Mouse (Mus musculus) v-Abl transformed pro-B cells (cell line): Measurements from ENCODE around the gene Zfhx3.

Source experiments
- in situ Hi-C, 2 experiments: fragments of 400-800 bp; cut with MboI; formaldehyde crosslinking; loops; one replicate each; pipeline ENCODE4 v1.15.1; 2025; ENCODE audit not compliant: unreplicated experiment in 2 of 2

The Zfhx3 gene

DNA sequence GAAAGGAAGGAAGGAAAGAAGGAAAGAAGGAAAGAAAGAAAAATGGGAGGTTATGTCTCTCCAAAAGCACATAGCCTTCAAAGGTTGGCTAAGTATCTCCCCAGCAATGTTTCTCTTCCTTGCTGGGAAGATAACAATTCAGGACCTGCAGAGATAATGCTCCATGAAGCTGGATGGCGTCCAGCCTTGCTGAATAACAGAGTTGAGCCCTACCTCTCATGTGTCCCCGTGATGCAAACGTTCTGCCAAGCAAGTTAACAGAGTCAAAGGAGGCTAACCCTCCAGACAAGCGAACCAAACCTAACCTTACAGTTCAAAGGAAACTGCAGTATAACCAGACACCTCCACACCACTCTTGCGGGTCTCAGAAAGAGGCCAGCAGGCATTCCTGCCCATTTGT is 681.2 kb downstream of the Zfhx3 start:
- in situ Hi-C loops, result no loop called here

DNA sequence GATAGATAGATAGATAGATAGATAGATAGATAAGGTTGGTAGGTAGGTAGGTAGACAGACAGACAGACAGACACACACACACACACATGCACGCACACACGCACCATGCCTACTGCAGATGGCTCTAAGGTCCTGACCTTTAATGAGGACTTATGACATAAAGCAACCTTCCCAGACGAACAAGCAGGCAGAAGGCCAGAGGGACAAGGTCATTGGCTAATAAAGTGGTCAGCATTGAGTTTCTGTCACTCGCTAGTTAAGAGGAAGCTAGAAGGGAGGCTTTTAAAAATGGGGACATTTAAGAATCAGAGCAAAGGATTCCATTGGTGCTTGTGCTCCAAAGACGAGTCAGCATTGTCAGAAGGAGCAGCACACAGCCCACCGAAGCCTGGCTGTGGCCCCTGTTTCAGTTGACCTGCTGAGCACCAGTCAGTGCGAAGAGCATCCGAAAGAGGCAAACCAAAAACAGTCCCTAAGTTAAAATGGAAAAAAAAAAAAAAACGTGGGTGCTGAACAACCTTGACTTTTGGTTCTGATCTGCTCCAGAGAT is 683.2 kb downstream of the Zfhx3 start:
- in situ Hi-C loops, result no loop called here

DNA sequence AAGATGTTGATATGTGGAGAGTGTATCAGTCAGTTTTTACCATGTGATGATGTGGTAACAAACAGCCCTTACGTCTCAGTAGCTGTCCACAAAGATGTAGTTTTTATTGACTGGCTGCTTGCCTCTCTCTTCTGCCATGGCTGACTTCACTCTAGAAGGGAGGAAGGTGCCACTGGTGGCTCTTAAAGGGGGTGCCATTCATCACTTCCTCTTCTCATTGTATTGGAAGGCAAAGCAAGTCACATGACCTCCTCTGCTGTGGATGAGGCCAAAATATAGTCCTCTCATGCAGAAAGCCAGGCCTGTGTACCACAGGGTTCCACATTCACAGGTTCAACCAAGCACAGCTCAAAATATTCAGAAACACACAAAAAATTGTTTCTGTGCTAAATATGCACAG is 688.6 kb downstream of the Zfhx3 start:
- in situ Hi-C loops, result no loop called here

DNA sequence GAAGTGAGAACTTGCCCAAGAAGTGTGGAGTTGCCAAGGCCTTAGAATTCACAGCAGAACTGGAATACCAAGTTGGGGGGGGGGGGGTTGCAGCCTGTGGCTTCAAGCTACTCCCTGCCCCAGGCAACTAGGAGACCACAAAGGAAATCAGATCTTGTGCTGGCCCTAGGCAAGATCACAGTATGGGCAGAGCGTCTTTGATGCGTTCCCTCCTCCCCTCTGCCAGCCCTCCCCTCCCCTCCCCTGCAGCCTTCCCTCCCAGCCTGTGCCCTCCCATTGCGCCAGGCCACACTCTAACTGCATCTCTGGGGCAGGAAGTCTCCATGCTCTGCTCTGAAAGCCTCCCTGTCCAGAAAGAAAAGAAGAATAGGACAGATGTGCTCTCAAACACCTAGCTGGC is 691.8 kb downstream of the Zfhx3 start:
- in situ Hi-C loops, result no loop called here

DNA sequence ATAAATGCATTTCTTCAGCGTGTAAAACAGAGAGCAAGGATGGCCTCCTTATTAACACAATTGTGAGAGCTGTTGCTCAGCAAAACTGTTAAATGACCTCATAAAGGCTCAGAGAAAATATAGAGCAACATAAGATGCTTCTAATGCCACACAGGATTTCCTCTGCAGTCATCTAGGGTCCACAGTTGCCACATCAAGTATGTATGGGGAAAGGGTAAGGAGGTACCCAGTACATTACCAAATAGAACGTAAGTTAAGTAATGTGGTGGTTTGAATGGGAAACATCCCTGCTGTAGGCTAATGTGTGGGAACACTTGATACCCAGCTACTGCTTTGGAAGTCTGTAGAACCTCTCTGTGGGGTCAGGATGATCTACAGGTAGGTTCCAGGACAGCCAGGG is 695.4 kb downstream of the Zfhx3 start:
- in situ Hi-C loops, result no loop called here

DNA sequence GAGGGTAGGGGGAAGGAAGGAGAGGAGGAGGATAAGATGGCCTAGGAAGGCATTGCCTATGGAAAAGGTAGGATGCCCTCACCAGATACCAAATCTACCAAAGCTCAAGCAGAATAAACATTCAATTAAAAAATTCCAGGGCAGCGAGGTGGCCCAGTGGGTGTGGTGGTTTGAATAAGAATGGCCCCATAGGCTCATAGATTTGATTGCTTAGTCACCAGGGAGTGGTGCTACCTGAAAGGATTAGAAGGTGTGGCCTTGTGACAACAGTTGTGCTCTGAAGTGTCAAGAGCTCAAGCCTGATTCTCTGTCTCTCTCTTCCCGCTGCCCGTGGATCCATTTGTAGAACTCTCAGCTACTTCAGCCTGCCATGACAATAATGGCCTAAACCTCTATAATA is 703.2 kb downstream of the Zfhx3 start:
- in situ Hi-C loops, result no loop called here

DNA sequence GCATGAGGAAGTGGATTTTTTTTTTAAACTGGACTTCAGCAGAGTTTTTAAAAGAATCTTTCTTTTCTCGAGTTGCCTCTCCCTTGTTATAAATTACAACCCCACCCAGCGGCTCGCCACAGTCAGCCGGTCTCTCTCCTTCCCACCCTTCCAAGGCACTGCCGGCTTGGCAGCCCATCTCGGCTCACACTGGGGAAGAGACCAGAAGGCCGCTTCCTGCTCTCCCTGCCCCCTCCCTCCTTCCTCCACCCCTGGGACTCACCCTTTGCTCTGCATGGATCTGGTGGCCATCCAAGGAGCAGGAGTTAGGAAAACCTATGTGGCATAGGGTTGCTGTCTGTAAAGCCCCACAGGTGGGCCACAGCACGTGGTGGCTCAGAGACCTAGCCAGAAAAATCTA is 705.1 kb downstream of the Zfhx3 start:
- in situ Hi-C loops, result no loop called here

DNA sequence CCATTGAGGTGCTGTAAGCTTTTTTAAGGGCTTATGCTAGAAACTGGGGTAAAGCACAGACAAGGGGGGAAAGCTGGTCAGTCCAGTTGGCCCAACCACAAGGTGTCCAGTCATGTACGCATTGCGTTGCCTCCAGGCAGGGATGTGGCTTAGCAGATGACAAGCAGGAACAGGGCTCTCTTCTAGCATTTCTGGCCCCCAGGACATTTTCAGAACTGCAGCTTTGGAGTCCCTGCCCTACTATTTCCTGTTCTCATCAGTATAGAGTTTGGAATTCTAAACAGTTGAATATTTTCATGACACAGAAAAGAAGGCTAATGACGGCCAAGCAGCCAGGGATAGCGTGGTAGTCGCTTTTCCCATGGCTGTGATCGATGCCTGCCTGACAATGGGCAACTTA is 706.5 kb downstream of the Zfhx3 start:
- in situ Hi-C loops, result no loop called here

DNA sequence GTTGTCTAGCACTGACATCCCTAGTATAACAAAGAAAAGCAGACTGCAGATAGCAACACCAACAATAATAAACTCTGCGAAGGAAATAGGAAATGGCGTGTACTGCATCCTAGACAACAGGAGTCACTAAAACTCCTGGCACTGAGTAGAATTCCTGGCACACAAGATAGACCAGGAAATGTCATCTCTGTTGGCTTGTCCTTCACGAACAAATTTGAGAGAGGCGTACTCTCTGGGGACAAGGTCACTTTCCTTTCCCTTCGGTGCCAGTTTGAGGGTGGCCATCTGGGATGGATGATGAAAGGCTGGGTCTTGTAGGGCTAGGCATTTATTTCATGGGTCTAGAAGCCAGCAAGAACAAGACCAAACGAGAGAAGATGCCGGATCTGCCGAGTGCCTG is 708.4 kb downstream of the Zfhx3 start:
- in situ Hi-C loops, result no loop called here

DNA sequence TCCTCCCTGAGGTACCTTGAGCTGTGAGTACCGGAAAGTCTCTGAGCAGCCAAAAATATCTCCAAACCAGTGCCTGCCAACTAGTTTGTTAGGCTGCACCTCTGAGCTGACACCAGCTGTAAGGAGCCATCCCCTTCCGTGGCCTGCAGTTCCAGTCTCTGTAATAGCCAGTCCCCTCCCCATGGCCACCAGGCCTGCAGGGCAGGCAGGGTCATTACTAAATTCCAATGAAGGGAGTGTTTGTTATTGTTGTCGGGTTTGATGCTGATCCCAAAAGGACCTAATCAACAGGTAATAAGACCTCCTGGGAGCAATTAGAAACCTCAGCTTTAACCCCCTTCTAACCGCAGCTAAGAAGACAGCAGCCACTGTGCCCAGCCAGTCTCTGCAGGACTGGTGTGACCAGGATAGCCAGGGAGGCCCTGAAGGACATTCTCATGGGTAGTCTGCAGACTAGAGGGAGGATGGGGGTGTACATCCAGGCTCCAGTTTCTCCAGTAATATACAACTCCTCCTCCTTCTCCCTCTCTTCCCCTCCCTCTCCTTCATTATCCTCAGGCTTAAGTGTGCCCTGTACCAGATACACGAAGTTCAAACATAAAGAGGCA is 719.1 kb downstream of the Zfhx3 start:
- in situ Hi-C loops, result no loop called here

DNA sequence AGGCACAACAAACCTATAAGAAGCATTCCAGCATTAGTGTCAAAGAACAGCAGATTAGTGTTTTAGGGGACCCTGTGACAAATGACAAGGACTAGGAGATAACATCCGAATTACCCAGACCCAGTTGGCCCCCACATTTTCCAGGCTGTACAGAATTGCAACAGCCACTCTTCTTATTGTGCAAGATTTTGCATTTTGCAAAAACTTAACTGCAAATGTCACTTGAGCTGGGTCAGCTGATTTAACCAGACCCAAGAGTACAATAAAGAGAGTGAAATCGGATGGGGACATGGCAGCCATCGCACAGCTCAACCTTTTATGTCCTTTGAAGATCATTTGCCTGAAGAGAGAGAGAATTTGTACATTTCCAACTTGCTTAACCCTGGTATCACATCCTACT is 720.3 kb downstream of the Zfhx3 start:
- in situ Hi-C loops, result no loop called here

DNA sequence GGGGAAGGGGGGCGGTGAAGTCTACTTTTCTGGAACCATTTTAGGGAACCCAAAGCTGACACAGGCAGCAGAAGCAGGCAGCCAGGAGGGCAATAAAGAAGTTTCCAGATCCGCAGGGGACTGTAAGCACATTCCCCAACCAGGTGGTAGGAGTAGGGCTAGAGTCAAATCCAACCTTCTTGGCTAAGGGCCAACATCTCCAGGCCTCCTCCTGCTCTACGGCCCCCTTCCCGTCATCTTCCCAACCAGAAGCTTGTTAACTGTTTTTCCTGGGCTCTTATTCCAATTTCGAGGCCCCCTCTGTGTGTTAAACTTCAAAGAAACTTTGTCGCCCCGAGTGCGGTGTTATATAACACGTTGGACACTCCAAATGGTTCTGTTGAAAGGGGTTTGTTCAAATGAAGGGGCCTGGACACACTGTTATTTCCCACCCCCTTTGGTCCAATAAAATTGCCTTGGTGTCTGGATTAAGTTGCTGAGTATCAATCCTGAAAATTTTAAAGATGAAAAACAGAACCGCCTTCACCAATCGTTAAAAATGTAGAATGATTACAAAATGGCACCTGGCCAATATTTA is 729.6 kb downstream of the Zfhx3 start:
- in situ Hi-C loops, result no loop called here

DNA sequence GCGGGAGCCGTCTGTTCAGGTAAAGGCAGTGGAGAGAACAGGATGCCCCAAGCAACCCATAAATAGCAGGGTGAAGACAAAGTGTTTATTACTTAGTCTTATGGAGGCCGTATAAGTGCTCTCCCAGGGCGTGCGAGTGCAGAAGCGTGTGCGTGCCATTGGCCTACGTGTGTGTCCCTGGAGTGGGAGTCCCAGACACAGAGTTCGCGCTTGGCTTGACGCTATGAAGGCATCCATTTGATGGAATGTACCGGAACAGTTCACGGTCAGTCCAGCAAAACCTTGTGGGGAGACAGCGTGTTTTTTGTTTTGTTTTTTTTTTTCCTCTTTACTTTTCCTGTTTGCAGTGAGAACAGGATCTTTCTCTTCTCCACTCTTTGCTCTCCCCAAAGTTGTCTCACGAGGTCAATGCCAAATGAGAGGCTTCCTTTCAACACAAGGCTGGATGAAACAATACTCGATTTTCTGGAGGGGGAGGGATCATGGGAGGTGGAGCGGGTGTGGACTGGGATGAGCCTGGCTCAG is 732.6 kb downstream of the Zfhx3 start:
- in situ Hi-C loops, result no loop called here

DNA sequence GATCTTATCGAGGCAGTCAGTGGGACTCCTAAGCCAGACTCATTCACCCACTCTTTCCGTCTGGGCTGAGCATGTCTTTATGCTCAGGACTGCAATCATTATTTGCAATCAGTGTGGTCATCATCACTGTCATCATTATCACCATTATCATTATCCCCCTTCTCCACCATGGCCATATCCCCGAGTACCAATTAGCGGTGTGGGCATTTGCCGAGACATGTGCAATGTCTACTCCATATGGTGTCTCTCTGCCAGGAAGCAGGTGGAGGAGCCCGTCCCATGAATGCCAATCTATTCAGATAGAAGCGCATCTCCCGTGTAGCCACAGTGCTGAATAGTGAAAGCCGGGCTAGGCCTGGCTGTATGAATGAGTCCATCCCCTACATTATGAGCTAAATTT is 747.2 kb downstream of the Zfhx3 start:
- in situ Hi-C loops, result no loop called here

DNA sequence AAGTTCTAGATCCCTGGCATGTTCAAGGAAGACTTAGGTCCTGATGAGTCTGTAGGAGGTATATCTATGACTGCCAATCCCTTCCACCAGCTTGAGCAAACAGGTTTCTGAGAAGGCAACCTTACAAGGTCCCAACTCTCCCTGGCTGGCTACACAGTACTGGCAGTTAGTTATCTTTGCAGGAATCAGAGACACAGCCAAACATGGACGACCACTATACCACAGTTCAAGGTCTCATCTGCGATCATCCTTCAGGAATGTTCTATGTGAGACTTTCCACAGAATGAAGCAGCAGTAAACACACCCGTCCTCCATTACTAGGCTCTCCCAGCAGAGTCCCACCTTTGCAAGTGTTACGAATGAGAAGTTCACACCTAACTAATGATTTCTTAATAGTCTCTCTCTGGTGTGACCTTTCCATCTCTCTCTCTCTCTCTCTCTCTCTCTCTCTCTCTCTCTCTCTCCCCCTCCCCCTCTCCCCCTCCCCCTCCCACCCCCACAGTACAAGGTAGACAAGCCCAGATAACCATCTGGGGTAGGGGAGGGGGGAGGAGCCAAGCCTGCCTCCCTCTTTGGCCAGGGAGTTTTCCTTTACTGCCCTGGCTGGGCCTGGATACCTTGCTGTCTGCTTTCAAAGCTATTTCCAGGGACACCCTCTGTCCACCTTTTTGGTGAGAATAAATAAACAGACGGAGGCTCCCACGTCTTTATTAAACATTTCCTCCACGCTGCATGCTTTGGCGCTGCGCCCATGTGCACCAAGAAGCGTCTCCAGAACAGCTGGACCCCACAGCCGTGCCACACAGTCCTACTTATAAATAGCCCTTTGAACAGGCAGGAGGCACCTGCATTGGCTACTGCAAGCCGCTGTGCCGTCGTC is 748.4 kb downstream of the Zfhx3 start:
- in situ Hi-C loops, result no loop called here

DNA sequence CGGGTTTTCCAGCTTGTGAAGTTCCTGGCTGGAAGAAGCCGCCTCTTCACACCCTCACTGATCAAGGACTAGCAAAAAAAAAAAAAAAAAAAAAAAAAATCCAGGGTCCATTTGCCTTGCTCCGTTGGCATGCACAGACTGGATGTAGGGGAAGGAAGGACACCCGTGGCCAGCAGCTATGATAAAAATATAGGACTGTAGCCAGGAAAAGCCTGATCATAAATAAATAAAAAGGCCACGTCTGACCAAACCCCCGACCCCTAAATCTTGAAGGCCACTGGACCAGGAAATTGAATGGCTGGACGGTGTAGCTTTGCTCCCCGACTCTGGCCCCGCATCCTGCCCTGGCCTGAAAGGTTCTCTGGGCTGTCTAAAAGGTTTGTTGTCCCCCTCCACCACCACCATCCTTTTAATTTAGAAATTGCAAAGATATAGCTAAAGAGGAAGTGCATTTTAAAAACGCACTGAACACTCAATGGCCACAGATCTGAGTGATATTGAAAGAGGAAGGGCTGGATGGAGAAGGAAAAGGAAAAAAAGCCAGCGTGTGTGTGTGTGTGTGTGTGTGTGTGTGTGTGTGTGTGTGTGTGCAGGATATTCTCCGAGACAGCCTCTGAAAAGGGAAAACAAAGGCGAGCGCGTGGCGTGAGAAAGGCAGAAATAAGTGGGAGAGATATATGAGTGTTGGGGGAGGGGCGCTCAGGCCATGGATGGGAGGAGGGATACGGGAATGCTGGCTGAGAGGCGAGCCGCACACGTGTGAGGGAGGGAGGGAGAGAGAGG is 749.2 kb downstream of the Zfhx3 start:
- in situ Hi-C loops, result no loop called here

DNA sequence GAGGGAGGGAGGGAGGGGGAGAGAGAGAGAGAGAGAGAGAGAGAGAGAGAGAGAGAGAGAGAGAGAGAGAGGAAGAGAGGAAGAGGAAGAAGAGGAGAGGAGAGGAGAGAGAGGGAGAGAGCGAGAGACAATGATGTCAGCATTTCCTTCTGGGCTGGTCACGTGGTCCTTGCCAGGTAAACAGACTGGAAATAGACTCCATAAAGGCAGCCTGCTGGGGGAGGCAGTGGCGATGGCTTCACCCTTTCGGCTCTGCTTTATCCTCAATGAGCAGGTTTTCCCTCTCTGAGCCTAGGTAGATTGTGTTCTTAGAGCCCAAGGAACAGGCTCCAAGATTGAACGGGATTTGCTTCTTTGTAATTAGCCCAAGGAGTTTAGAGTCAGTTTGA is 749.8 kb downstream of the Zfhx3 start:
- in situ Hi-C loops, result no loop called here

DNA sequence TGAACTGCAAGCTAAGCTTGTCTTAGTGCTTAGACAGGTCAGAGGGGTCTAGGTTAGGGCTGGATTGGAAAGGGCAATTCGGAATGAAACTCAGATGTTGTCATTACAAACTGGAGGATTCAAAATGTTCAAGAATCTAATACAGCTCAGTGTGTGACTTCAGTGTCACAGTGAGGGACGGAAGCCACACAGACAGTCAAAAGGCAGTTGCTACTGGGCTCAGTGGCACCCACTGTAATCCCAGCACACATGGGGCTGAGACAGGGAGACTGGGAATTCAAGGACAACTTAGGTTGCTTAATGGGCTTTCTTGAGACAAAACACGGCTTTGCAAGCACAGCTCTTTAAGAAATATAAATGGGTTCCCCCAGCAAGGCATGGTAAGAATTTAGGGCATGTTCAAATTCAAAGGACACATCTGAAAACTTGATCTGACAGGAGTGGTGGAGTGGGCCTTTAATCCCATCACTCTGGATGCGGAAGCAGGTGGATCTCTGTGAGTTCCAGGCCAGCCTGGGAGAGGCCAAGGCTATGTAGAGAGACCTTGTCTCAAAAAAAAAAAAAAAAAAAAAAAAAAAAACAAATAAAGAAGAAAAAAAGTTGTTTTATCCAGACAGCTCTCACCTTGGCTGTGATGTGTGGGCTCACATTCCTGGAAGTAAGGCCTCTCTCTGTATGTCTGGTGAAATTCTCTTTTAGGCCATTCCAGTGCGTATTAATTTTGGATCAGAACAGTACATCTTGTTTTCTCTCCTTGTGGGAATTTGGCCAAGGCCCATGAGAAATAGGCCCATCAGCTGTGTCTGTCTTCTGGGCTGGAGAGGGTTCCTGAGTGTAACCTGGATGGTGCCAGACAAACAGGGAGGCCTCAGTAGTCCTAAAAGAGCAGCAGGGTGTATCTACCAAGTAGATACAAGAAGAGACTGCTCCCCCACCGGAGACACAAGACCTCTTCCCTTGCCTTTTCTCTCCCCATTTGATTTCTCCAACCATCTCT is 750.5 kb downstream of the Zfhx3 start:
- in situ Hi-C loops, result no loop called here

DNA sequence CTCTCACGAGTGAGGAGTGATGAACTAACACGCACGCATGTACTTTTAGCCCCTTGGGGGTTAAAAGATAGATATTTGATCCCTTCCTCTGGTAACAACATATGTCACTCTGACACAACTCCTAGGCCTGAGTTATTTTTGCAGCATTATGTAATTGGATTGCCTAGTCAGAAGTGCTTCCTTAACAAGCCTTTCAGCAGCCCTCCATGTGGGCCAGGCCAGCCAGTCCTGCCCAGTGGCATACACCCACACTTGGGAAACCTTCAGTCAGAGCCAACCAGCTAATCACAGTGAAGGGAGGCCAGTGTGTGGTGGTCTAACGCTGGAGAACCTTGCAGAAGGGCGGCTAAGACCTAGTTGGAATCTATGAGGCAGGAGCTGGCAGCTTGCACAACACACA is 751.4 kb downstream of the Zfhx3 start:
- in situ Hi-C loops, result no loop called here

DNA sequence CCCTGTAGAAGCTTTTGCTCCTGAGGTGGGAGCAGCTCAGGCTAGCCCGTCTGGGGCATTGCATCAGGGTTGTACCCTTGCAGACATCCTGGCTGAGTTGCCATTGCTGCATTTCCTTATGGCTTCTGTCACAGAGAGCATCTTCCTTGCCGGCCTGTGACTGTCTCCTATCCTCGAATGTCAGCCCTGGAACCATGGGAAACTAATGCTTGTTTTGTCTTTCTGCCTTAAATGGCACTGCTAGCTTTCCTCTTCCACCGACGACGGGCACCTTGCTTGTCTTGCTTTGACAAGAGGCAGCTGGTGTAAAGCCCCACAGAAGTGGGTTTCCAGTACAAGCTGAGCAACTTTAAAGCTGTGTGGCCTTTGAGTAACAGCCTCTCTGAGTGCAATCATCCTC is 752.1 kb downstream of the Zfhx3 start:
- in situ Hi-C loops, result no loop called here
